Mouse (Mus musculus) brain, adult 2 months (tissue): Measurements from ENCODE around the gene Tmf1.
A peak's percentile ranks its signal among the peaks of the same experiment; 100 is the strongest.

Experiments used
- DNase-seq: peaks from one replicate; pipeline ENCODE4 v3.0.0; 2011; ENCODE audit warnings: low read depth, low spot score

Tmf1 gene

DNA sequence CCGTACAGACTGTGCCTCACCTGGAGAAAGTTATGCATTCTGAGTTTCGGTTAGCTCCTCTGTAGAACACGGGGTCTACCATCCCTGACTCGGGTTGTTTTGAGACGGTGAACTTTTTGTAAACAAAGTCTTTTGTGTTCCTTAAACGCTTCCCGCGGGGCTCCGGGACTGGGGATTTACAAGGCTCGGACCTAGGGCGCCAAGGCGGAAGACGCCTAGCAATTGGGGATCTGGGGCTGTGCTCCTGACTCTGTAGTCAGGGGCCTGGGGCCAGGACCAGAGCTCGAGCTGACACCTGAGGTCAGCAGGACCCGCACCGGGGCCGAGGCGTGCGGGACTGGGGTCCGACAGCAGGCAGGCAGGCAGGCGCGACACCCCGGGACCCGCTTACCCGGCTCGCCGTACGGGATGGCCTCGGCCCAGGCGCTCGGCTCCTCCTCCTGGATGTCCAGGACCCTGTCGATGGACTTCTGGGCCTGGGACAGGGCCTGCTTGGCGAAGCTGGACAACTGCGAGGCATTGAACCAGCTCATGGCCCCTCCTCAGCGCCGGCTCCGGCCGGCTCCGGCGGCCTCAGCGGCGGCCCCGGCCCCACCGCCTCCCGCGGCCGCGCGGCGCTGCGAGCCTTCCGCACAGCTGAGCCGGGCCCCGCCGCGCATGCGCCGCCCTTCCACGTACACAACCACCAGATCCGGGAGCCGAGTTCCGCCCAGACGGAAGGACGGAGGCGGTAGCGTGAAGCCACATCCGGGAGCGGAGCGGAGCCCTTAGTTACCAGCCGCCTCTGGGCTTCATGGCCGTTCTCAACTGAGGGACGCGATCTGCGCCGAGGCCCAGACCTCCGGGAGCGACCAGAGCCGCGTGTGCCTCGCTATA, at the start of gene Tmf1:
Gene Tmf1 (minus strand): TSS at position 632 of the 876 bp plus-strand sequence.
- peak; percentile 98 for DNase-seq

DNA sequence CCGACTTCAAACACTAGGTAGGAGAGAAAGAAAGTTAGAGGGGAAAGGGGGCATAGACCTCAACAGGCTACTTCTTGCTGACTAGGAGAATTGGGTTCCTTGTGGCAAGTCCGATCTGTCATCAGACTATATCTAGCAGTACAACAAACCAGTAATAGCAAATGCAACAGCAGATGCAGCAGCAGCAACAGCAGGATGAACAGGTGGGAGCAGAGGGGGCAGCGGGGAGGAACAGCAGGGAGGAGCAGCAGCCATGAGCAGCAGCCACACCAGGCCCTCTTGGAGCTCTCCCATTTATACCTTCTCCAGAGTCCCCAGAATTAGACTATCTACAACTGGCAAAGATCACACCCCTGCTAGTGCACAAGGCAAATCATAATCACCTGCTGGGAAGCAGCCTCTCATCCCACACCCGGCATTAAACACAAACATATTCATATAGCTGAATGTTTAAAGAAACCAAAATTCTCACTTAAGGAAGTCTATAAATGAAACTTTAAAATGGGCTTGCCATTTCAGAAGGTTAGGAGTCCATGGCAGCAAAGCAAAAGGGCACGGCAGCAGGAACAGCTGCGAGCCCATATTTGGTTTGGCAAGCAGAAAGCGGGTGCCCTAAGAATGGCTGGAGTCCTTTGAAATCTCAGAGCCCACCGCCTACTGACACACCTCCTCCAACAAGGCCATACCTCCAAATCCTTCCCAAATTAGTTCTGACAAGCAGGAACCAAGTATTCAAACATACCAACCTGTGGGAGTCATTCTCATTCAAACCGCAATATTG, 48.3 kb upstream of the Tmf1 start:
- no peak for DNase-seq

DNA sequence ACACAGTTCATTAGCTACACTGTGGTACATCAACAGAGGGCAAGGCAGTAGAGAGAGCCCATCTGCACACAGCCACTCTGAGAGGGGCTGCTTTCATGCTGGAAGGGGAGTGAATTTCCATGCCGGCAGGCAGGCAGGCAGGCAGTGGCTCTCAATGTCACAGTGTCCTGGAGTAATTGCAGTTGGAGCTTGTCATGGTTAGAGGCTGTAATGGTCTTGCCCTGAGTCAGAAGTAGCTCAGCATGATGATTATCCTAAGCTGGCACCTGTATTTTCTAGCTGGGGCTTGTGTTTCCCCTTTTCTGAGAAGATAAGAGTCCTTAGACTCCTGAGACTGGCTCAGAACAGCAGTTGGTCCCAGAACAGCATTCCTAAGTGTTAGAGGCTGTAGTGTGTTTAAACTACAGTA, 47.2 kb upstream of the Tmf1 start:
- DNase-seq: no peak

DNA sequence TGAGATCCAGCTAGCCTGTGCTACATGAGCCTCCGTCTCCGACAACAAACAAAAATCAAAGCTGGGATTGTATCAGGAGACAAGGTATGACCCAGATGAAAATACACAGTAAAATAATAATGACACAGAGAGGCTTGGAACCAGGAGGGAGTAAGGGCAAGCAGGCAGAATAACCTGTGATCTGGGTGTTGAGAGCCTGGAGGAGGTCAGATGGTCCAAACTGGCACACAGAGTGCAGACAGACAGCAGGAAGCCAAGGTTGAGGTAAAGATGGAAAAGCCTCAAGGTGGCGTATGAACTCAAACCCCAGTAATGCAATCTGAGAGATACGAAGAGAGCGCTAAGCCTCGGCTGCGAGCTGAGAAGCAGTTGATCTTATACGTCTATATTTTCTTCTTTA, 45.6 kb upstream of the Tmf1 start:
- peak; percentile 47 for DNase-seq

DNA sequence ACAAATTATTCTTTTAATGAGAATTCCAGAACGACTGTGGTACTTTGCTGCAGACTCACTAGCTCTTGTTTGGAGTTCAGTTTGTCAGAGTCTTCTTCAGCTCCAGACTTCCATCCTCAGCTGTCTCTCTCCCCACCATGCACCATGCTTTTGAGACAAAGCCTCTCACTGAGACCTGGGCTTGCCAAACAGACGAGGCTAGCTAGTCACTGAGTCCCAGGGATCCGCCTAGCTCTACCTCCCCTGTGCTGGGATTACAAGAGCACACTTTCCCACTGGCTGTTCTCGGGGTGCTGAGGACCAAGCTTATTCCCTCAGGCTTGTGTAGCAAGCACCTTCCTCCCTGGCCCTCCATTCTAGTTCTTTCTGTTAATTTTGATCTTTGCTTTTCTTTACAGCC, 44.6 kb upstream of the Tmf1 start:
- no peak for DNase-seq

DNA sequence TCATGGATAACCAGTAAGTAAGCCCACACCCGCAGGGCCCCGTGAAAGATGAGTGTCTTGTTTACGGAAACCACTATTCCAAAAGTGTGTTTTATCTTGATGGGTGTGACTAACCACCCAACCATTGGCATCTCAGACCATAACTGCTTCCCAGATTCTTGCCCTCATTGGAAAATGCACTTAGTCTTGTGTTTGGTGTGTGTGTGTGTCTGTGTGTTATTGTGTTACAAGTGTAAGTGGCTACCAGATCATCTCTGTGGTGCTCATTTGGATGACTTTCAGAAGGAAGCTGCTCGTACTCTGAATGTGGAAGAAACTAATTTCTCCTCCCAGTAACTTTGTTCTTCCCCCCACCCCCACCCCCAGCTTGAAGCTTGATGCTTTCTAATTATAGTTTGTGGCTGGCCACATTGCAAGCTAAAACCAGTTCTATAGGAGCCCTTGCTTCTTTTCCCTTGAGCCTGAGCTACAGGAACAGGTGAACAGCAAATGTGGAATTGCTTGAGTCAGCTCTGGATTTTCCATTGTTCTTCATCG, 44.1 kb upstream of the Tmf1 start:
- DNase-seq: peak; percentile 55

DNA sequence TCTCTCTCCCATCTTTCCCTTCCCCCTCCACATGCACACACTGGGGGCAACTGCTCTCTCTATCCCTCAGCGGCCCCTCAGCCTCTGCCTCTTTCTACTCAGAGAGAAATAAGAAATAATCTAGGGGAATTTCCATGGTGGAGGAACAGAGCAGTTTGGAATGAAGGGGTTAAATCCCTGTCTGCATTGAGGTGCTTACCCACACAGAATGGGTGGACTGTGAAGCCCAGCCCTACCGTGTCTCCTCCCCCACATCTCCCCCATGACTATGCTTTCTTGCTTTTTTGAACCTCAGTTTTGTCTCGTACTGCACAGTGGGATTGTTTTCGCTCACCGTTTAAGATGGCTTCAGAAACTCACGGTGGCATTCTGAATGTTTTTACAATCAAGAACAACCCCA, 43.4 kb upstream of the Tmf1 start:
- no peak for DNase-seq

DNA sequence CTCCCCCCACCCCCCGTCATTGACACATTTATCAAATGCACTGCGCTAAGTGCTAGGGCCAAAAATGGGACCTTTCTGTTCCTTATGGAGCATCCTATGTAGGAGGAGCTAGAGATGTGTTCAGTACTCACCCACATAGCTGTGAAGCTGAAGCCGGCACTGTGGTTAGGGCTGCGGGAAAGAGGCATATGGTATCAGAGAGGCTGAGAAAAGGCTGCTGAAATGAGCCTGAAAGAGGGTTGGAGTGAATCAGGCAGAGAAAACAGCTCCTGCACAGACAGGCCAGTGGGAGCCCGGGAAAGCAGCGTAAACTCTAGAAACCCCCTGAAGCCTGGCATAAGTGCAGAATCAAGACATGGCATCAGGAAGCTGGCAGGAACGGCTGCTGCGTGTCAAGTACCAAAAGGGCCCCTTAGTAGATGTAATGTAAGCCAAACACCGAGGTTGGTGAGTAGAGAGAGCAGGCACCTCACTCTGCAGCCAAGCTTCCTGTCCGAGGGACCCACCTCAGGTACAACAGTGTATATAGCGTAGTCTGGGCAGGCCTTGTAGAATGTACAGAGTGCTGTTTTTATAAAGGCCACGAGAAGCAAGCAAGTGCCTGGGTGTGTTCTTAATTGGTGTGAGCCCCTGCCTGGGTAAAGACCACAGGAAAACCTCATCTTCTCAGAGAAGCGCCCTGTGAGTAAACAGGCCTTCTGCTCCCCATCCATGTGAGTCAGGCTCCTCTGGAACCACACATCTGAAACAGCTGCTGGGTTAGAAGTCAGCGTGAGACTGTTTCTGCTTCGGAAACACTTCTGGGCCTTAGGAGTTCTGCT, 42.5 kb upstream of the Tmf1 start:
- peak; percentile 90 for DNase-seq

DNA sequence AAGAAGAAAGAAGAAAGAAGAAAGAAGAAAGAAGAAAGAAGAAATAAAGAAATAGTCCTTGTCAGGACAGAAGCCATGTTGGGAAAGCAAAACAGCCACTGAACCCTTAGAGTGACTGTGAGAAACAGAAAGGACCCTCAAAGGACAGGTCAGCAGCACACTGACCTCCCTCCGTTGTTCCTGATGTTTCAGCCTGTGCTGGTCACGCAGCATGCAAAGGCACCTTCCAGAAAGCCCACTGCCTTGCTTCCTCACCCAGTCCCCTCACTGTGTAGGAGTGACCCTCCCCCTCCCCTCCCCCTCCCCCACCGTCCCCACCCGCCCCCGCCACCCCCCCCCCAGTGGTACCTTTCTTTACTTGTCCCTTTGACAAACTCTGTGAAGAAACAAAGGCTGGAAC, 41.8 kb upstream of the Tmf1 start:
- DNase-seq: no peak

DNA sequence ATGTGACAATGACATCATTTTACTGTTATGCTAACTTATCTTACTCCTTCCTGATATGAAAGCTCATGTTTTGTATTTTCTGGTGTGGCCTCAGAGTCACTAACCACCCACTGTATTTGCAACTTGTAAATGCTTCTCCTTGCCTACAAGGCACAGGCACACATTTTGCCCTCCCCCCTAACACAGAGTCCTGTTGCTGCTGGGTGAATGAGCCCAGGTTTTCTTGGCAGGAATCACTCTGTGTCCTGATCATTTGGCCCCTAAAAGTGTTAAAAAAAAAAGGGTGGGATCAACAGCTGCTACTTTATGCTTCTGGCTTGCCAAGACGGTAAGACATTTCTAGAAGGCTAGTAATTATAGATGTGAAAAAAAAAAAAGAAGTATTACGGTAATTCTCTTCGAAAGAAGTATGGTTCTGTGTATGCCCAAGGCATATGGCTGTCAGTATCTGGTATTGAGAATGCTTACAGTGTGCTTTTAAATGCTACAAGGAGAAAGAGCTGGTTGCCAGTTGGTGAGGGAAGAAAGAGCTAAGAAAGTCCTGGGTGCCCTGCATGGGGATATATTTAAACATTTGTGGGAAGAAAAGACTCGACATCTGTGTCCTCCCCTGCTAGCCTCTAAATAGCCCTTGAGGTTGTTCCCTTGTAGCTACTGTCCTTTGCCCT, 37.4 kb upstream of the Tmf1 start:
- DNase-seq: peak; percentile 69

DNA sequence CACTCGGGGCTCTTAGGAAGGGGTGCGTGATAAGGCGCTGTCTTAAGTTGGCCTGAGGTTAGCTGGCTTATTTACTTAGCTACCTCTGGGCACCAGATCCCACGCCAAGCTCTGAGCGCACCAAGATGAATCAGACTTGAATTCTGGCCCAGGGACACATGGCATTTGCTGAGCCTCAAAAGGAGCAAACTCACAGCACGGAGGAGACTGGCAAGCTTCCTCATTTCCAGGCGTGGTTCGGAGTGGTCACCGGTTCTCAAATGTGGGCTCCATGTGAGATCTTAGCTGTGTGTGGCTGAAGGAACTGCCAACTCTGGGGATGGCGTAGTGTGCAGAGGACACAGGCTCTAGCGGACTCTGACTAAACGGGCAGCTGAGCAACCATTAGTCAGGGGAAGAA, 33.1 kb upstream of the Tmf1 start:
- peak; percentile 93 for DNase-seq

DNA sequence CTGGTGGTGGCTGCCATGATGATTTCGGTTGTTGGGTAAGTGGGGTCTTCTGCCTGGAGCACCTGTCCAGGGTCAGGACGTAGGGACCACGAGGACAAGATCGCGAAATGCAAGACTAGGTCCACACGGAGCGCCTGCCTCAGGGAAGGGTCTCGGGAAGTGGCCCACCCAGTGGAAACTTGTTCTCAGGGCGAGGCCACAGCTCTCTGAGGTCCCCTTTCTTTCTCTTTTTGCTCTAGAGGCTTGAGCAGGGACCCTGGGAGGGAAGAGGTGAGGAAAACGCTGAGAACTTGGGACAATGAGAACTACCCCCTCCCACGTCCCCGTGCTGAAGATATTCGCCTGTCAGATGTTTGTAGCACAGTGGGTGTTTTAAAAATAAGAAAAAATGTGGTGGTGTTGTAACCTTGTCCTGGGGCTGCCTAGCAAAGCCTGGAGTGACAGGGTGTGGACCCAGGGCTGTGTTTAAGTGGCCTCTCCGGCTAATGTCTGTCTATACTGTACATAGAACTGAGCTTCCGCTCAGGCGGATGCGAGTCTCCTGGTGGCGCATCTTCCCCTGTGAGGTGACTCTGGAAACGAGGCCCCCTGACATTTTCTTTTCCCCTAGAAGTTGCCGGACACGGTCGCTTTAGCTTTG, 32.2 kb upstream of the Tmf1 start:
- DNase-seq: peak; percentile 59

DNA sequence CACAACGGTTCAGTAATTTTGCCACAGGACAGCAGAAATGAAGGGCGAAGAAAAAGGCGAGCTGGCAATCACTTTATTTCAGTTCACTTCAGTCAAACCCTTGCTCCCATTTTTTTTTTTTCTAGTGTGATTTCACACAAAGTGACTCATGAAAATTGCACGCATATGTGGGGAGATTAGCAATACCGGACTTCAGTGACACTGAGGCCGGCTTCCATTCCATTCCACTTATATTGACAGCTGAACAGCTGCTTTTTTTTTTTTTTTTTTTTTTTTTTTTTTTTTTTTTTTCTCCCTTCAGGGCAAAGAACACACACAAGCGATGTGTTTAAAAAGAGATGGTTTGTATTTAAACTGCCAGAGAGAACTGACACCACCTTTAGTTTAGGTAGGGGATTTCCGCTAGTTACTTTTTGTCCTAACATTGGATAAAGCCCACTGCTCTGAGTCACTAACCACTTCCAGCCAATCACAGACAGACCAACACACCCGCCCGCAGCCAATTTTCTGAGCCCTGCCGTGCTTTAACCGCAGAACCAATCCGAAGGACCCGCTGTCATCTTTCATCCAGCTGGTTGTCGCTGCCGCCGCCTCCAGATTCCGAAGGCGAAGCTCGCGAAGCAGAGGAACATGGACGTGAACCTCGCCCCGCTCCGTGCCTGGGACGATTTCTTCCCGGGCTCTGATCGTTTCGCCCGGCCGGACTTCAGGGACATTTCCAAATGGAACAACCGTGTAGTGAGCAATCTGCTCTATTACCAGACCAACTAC, 31.5 kb upstream of the Tmf1 start, which contains the start of gene Arl6ip5:
Gene Arl6ip5 (plus strand): TSS at position 499 of the 771 bp plus-strand sequence.
- DNase-seq: peak; percentile 98

DNA sequence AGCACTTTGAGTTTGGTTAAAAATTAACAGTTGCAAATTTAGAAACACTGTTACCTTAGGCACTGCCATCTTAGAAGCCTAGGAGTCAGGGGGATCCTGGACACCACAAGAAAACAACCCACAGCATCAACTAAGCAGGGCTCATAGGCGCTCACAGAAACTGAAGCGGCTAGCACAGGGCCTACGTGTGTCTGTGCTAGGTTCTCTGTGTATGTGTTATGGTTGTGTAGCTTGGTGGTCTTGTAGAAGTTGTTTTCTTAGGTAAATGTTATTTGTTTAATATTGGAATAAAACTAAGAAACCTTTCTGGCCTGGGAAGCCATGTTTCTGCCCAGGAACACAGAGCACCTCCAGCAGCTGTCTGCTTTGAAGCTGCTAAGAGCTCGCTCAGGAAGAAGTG, 30.8 kb upstream of the Tmf1 start:
- no peak for DNase-seq

DNA sequence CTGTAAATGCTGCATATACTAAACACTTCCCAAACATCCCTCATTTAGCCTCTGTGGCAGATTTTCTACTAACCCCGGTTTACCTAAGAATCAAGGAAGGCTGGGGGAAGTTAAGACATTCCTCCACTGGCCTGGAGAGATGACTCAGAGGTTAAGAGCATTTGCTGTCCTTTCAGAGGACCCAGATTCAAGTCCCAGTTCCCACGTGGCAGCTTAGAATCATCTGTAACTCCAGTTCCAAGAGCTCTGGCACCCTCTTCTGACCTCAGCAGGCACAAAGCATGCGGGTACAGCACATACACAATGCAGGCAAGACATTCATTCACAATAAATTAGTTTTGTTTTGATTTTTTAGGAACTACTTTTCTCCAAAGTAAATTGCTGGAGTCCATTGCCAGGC, 30.3 kb upstream of the Tmf1 start:
- no peak for DNase-seq

DNA sequence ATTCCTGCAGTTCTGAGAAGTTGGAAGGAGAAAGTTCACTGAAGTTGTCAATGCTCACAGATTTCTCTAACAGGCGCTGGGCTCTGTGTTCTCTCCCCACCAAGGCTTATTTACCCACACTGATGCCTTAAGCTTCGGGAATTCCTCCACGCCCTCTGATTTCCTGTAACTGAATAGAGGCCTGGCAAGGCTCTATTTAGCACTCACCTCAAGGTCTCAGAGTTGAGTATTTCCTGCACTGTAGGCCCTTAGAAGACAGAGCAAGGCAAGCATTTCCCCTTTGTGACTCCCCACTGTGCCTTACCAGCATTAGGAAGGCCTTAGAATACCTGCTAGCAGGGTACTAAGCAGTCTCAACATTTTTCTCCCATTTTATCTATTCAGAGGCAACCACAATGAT, 29.5 kb upstream of the Tmf1 start:
- DNase-seq: no peak

DNA sequence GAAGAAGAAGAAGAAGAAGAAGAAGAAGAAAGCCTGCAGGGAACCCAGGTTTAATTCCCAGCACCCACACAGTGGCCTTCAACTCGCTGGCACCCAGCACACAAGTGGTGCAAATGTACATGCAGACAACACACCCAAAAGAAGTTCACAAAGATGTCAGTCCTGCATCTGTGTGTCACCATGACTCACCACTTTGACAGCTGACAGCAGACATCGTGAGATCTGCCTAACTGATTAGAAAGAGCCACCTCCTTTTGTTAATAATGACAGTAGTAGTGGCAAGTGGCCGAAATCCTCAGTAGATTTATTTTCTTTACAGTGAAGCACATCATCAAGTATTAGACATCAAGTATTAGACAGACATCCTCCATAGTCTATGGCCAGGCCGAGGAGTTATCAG, 28.2 kb upstream of the Tmf1 start:
- DNase-seq: no peak

DNA sequence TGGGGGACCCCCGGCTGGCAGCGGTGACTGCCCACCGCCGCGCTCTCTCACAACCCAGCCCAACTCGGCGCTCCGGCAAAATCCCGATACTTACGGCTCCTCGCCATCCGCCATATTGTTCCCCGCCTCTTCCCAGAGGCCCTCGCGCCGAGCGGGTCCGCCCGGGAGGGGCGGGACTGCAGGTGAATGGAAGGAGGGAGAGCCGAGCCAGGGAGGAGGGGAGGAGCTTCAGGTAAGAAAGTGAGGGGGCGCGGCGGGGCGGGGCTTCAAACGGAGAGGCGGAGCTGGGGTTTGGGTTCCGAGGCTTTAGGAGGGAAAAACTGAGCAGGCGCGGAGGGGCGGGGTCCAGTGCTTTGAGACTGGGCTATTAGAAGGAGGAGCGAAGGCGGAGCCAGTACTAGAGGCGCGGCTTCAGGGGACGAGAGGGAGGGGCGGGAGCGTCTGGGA, 26.5 kb upstream of the Tmf1 start, which contains the start of gene Uba3:
Gene Uba3 (minus strand): TSS at position 209 of the 447 bp plus-strand sequence.
- peak; percentile 100 for DNase-seq

DNA sequence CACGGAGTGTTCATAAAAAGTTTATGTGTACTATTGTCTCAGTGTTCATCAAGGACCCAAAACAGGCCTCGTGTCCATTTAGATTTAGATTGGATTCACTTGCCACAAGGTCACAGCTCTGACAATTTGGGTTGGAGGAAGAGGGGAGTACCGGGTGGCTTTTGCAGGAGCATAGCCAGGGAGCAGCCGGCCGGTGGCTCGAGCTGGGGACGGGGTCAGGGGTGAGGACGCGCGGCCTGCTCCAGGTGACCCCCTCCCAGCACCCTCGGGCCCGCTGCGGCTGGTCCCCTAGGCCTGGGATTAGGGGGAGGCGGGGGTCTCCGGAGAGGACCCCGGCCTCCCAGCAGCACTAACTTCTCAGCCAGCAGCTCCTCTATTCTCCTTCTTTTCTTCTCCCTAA, 26.0 kb upstream of the Tmf1 start:
- DNase-seq: no peak
